Mouse (Mus musculus) ES-E14 (cell line): ENCODE measurements around the gene Slc25a16.

Experiments
- CHD2 ChIP-seq: IDR thresholded peaks from 2 replicates; pipeline ENCODE4 v1.6.1; 2014; ENCODE audit warnings: mild to moderate bottlenecking, low read depth, low read length, inconsistent platforms
- MAFK ChIP-seq: IDR thresholded peaks from 2 replicates; pipeline ENCODE4 v1.6.1; 2014; ENCODE audit warnings: mild to moderate bottlenecking, low read depth, low read length, inconsistent platforms; ENCODE audit not compliant: insufficient read depth
- ZC3H11A ChIP-seq: IDR thresholded peaks from 2 replicates; pipeline ENCODE4 v1.6.1; 2012; ENCODE audit warnings: low read depth, mild to moderate bottlenecking, inconsistent platforms, low read length, borderline replicate concordance
- ZNF384 ChIP-seq: IDR thresholded peaks from 2 replicates; pipeline ENCODE4 v1.6.1; 2012; ENCODE audit warnings: low read depth, low read length, inconsistent platforms

DNA sequence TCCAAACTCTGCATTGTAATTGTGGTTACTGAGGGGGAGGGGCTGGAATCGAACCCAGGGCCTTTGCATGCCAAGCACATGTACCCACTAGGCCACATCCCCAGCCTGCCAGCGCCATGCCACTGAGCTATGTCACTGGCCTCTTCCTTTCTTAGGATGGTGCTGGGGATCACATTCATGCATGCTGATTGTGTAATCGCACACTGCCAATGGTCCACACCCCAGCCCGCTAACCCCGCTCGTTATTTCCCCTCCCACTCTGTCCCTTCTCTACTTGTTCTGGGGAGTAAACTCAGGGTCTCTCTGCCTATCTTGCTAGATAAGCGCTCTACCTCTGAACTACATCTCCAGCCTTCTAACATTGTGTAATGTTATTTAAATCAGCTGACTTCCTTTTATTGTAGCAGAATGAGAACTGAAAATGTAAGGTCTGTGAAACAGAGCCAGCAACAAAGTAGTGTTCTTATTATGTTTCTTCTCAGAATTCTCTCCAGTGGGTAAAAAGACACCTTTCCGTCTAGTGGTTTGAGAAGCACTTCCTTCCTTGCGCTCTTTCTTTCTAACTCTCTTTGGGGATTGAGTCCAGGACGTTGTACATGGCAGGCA is 24.6 kb downstream of the Slc25a16 start:
- TF ChIP-seq ZC3H11A = no peak
- TF ChIP-seq MAFK = no peak
- TF ChIP-seq ZNF384 = no peak
- TF ChIP-seq CHD2 = no peak
